Mouse (Mus musculus) embryonic facial prominence, embryonic 12.5 days (tissue): Measurements from ENCODE around the gene Rapgef5. TPM values are rescaled to one million over a fixed set of nuclear protein-coding genes. Genes with fewer than 3 reads are reported as not detected.

Experiments
- ATAC-seq: fragments of 200-750 bp; cut with Nextera tagmentation; 2 replicates; pipeline ENCODE4 v1.8.0; 2017; ENCODE audit not compliant: insufficient number of reproducible peaks, insufficient read depth, low FRiP score, low TSS enrichment
- H3K27ac ChIP-seq: fragments of 300-500 bp; sonication (generic); 2 replicates; pipeline ENCODE4 v1.5.1; 2016; ENCODE audit warnings: mild to moderate bottlenecking
- H3K27me3 ChIP-seq: fragments of 300-500 bp; sonication (generic); 2 replicates; pipeline ENCODE4 v1.6.1; 2016; ENCODE audit warnings: mild to moderate bottlenecking, moderate library complexity
- H3K36me3 ChIP-seq: fragments of 300-500 bp; sonication (generic); 2 replicates; pipeline ENCODE4 v1.6.1; 2016; ENCODE audit warnings: mild to moderate bottlenecking
- H3K4me1 ChIP-seq: fragments of 300-500 bp; sonication (generic); 2 replicates; pipeline ENCODE4 v1.6.1; 2016
- H3K4me2 ChIP-seq: fragments of 300-500 bp; sonication (generic); replicated peaks from 2 replicates; pipeline ENCODE4 v1.6.1; 2016; ENCODE audit warnings: mild to moderate bottlenecking, moderate library complexity
- H3K4me3 ChIP-seq: fragments of 300-500 bp; sonication (generic); 2 replicates; pipeline ENCODE4 v1.5.1; 2016; ENCODE audit warnings: mild to moderate bottlenecking
- H3K9ac ChIP-seq: fragments of 300-500 bp; sonication (generic); 2 replicates; pipeline ENCODE4 v1.6.1; 2016; ENCODE audit warnings: mild to moderate bottlenecking, moderate library complexity
- H3K9me3 ChIP-seq: fragments of 300-500 bp; sonication (generic); 2 replicates; pipeline ENCODE4 v1.6.1; 2016; ENCODE audit warnings: mild to moderate bottlenecking, moderate library complexity
- WGBS: fragments of 180-500 bp; shearing (Covaris S2); methylation state at CpG from one replicate; pipeline ENCODE4 v1.1.7; 2016; 5-methylcytosine and 5-hydroxymethylcytosine counted together
- polyA plus RNA-seq: library from polyadenylated mRNA; unstranded; fragments of >200 nt; fragmentation: Nextera tagmentation; extraction: Ambion mirVana; gene quantifications from 2 replicates; pipeline ENCODE4 v1.2.1, GENCODE M21; 2016

The Rapgef5 gene
- polyA plus RNA-seq, 1 experiment from 2014 or later: 12.8 TPM

DNA sequence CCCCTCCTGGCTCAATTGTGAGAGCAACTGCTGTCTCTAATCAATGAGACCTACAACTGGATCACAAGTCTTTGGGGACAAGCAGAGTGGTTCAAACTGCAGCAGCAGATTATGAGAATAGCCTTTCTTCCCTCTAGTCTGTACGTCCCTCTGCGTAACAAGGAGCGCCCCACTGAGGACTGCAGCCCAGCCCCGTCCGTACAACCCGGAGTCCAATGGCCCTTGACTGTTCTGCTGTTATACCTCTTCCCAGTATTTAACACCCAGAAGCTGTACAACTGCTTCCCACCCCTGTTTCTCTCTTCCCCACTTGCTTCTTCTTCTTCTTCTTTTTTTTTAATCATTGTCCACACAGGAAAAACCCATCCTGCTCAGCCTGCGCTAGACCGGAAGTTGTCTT lies 186.0 kb downstream of the Rapgef5 start:
- Histone ChIP-seq H3K27ac (no peak overlapping the region), H3K4me1 (peaks cover 8% of the 10 kb centered on the region; the same call in 1 of the 2 replicates), H3K27me3 (no peaks in the 10 kb centered on the region), H3K36me3 (no peaks in the 10 kb centered on the region), H3K4me3 (no peak overlapping the region), H3K4me2 (no peak overlapping the region), H3K9me3 (no peaks in the 10 kb centered on the region), H3K9ac (no peak overlapping the region)
- no peak for ATAC-seq
- WGBS: 90% methylated on average over 8 of the region's 8 CpGs

DNA sequence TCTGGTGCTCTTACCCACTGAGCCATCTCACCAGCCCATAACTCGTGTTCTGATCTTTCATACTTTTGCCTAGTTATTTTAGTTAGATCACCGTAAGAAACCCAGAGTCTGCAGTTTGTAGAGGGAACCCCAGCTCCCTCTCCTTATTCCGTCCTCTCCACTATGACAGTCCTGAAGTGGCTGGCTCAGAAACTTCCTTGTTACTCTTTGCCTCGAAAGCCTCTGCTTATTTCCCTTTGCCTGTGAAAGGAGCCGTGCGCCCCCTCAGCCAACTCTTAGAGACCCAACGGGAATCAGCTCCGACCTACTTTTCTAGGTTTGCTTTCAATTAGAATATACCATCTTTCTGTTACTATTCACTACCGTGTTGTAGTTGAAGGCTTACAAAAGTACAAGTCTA lies 186.6 kb downstream of the Rapgef5 start:
- Histone ChIP-seq H3K36me3 (no peaks in the 10 kb centered on the region), H3K9me3 (no peaks in the 10 kb centered on the region), H3K4me2 (no peak overlapping the region), H3K27ac (no peak overlapping the region), H3K4me3 (no peak overlapping the region), H3K27me3 (no peaks in the 10 kb centered on the region), H3K9ac (no peak overlapping the region), H3K4me1 (peaks cover 8% of the 10 kb centered on the region; the same call in 1 of the 2 replicates)
- ATAC-seq: no peak
- WGBS: 84% methylated on average over 9 of the region's 9 CpGs

DNA sequence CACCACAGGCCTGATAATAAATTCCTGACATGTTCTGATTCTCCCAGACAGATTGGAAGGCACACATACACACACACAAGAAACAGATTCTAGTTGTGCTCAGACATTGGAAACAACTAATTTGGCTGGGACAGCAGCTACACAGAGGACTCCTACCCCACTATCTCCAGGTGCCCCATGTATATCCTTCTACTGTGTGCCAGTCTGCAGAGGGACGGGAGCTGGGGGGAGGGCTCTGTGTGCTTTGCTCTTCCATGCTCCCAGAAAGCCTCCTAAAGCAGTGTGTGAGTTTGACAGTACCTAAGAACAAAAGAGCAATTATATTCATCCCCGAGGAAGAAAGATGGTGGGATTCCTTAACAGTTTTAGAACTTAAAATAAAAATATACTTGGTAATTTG lies 187.1 kb downstream of the Rapgef5 start:
- Histone ChIP-seq H3K4me2 (no peak overlapping the region), H3K4me1 (peaks cover 8% of the 10 kb centered on the region; the same call in 1 of the 2 replicates), H3K9me3 (no peaks in the 10 kb centered on the region), H3K27ac (no peak overlapping the region), H3K4me3 (no peak overlapping the region), H3K27me3 (no peaks in the 10 kb centered on the region), H3K36me3 (no peaks in the 10 kb centered on the region), H3K9ac (no peak overlapping the region)
- ATAC-seq: no peak
- 19% methylated on average over 2 of the region's 2 CpGs for WGBS

DNA sequence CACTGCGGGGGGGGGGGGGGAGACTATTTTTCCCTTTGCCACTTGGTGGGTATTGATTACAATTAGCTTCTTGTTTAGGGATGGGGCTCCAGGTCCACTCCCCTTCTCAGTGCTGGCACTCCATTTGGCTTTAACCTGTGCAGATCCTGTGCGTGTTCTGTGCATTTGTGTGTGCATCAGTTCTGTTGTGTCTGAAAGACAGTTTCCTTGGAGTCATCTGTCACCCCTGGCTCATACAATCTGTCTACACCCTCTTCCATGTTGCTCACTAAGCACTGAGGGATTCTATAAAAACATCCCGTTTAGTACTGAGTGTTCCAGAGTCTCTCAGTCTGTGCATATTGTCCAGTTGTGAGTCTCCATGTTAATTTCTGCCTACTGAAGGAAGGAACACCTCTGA lies 189.0 kb downstream of the Rapgef5 start:
- no peaks in the 10 kb centered on the region for H3K9me3 ChIP-seq
- H3K27me3 ChIP-seq: no peaks in the 10 kb centered on the region
- no peak for ATAC-seq

GRCm38 (mm10) chr12:117709280-117709679 lies 193.0 kb downstream of the Rapgef5 start:
- H3K4me3 ChIP-seq: no peak overlapping the region
- WGBS: 79% methylated on average over 12 of the region's 12 CpGs
- H3K4me2 ChIP-seq: no peak overlapping the region
- no peak for ATAC-seq
- no peaks in the 10 kb centered on the region for H3K4me1 ChIP-seq
- H3K27me3 ChIP-seq: no peaks in the 10 kb centered on the region
- H3K36me3 ChIP-seq: no peaks in the 10 kb centered on the region
- H3K27ac ChIP-seq: no peak overlapping the region
- no peaks in the 10 kb centered on the region for H3K9me3 ChIP-seq
- no peak overlapping the region for H3K9ac ChIP-seq

More for the DNA sequence above, 189.0 kb downstream of the Rapgef5 start:
- no peak overlapping the region for H3K9ac ChIP-seq
- no peaks in the 10 kb centered on the region for H3K4me1 ChIP-seq
- H3K27ac ChIP-seq: no peak overlapping the region
- H3K4me3 ChIP-seq: no peak overlapping the region
- no peaks in the 10 kb centered on the region for H3K36me3 ChIP-seq
- WGBS: 65% methylated on average over 3 of the region's 3 CpGs
- H3K4me2 ChIP-seq: no peak overlapping the region

- no peaks in the 10 kb centered on the region for H3K9me3 ChIP-seq
- H3K4me1 ChIP-seq: no peaks in the 10 kb centered on the region
- no peak overlapping the region for H3K27ac ChIP-seq
- no peak overlapping the region for H3K4me3 ChIP-seq
- H3K27me3 ChIP-seq: no peaks in the 10 kb centered on the region
- ATAC-seq: no peak
- WGBS: 89% methylated on average over 6 of the region's 6 CpGs
- H3K36me3 ChIP-seq: no peaks in the 10 kb centered on the region
- no peak overlapping the region for H3K9ac ChIP-seq
- H3K4me2 ChIP-seq: no peak overlapping the region
Observed at GRCm38 (mm10) chr12:117712474-117712873, 196.2 kb downstream of the Rapgef5 start.

- no peak overlapping the region for H3K4me3 ChIP-seq
- H3K27me3 ChIP-seq: no peaks in the 10 kb centered on the region
- no peak overlapping the region for H3K9ac ChIP-seq
- no peaks in the 10 kb centered on the region for H3K4me1 ChIP-seq
- no peaks in the 10 kb centered on the region for H3K36me3 ChIP-seq
- no peak overlapping the region for H3K4me2 ChIP-seq
- ATAC-seq: no peak
- WGBS: 46% methylated on average over 6 of the region's 6 CpGs
- no peaks in the 10 kb centered on the region for H3K9me3 ChIP-seq
- H3K27ac ChIP-seq: no peak overlapping the region
Observed at GRCm38 (mm10) chr12:117713616-117714015, 197.3 kb downstream of the Rapgef5 start.

GRCm38 (mm10) chr12:117720794-117721747 lies 204.8 kb downstream of the Rapgef5 start:
- ATAC-seq: 0 out of 2 replicates have a peak, but pooled peaks have one; percentile 47

DNA sequence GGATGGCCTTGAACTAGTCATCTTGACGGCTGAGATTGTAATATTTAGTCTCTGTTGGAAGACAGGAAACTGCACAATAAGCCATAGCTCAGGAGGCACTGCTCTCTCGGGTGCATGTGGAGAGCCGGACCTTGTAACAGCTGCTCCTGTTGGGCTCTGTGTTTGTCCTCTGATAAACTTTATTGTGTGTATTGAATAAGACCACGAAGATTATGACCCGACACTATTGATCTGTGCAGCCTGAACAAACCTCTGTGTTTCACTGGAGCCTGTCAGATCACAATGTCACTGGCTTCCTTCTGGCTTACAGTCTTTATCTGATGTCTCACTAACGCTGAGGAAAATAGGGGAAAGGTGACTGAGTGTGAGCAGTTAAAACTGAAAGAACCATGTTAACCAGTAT lies 205.5 kb downstream of the Rapgef5 start:
- H3K9me3 ChIP-seq: no peaks in the 10 kb centered on the region
- H3K27ac ChIP-seq: 0 out of 2 replicates have a peak overlapping the region, but pooled peaks have one; percentile 36
- ATAC-seq: no peak
- H3K4me3 ChIP-seq: no peak overlapping the region
- no peak overlapping the region for H3K4me2 ChIP-seq
- WGBS: 61% methylated on average over 6 of the region's 6 CpGs
- peaks cover 7% of the 10 kb centered on the region for H3K4me1 ChIP-seq
- 0 out of 2 replicates have a peak, but pooled peaks cover 4% of the 10 kb centered on the region for H3K36me3 ChIP-seq
- H3K27me3 ChIP-seq: no peaks in the 10 kb centered on the region
- H3K9ac ChIP-seq: no peak overlapping the region

More at GRCm38 (mm10) chr12:117720794-117721747, 204.8 kb downstream of the Rapgef5 start:
- Histone ChIP-seq H3K27me3 (no peaks in the 10 kb centered on the region), H3K4me3 (no peak overlapping the region), H3K9me3 (no peaks in the 10 kb centered on the region), H3K9ac (no peak overlapping the region), H3K27ac (0 out of 2 replicates have a peak overlapping the region, but pooled peaks have one; percentile 36), H3K36me3 (0 out of 2 replicates have a peak, but pooled peaks cover 4% of the 10 kb centered on the region), H3K4me1 (peaks cover 7% of the 10 kb centered on the region), H3K4me2 (no peak overlapping the region)
- 54% methylated on average over 14 of the region's 14 CpGs for whole genome bisulfite sequencing

GRCm38 (mm10) chr12:117725011-117725410 lies 208.7 kb downstream of the Rapgef5 start:
- Histone ChIP-seq H3K4me1 (peaks cover 12% of the 10 kb centered on the region), H3K27ac (no peak overlapping the region), H3K9me3 (no peaks in the 10 kb centered on the region), H3K4me3 (no peak overlapping the region), H3K4me2 (no peak overlapping the region), H3K27me3 (no peaks in the 10 kb centered on the region), H3K36me3 (no peaks in the 10 kb centered on the region), H3K9ac (no peak overlapping the region)
- ATAC-seq: no peak
- 94% methylated on average over 4 of the region's 4 CpGs for WGBS

GRCm38 (mm10) chr12:117727481-117728177 lies 211.3 kb downstream of the Rapgef5 start:
- Histone ChIP-seq H3K27me3 (no peaks in the 10 kb centered on the region), H3K4me1 (peaks cover 5% of the 10 kb centered on the region; the same call in 1 of the 2 replicates), H3K4me3 (no peak overlapping the region), H3K9me3 (no peaks in the 10 kb centered on the region), H3K36me3 (no peaks in the 10 kb centered on the region), H3K4me2 (no peak overlapping the region), H3K9ac (no peak overlapping the region), H3K27ac (no peak overlapping the region)
- 82% methylated on average over 8 of the region's 8 CpGs for WGBS
- no peak for ATAC-seq
